In genomic region chr15:81987646-81988045, GRCm38 (mm10) we compare ENCODE assay signal across 8 mouse cellular contexts. TPM values are rescaled to one million over a fixed set of nuclear protein-coding genes. Genes with fewer than 3 reads are reported as not detected.
A peak's percentile ranks its signal among the peaks of the same experiment; 100 is the strongest.
DNase-seq lines count a peak whose midpoint lies in the region; ATAC-seq and TF ChIP-seq lines count a peak whose summit lies in the region.

Xrcc6 (plus strand) TSS chr15:81987835.

- H3K27ac ChIP-seq in layer of hippocampus, adult 2 months, result peak within 1 kb of the TSS; percentile 72
- no peak within 1 kb of the TSS for H3K27ac ChIP-seq in intestine, embryonic 15.5 days
- no peak within 1 kb of the TSS for H3K27ac ChIP-seq in midbrain, embryonic 10.5 days (replicated peaks)

- TF ChIP-seq CTCF in layer of hippocampus, adult 2 months (conservative IDR thresholded peaks at IDR 0.05), result no peak

- H3K27me3 ChIP-seq in intestine, embryonic 15.5 days (replicated peaks), result no peaks in the 10 kb centered on the region
- H3K27me3 ChIP-seq in midbrain, embryonic 10.5 days (ENCODE audit: low read depth, poor library complexity, severe bottlenecking), result no peaks in the 10 kb centered on the region

- H3K9ac ChIP-seq in intestine, embryonic 15.5 days, result no peak within 1 kb of the TSS

- no peaks in the 10 kb centered on the region for H3K9me3 ChIP-seq in intestine, embryonic 15.5 days
- H3K9me3 ChIP-seq in midbrain, embryonic 10.5 days (replicated peaks), result no peaks in the 10 kb centered on the region

- H3K4me2 ChIP-seq in intestine, embryonic 15.5 days (replicated peaks), result no peak within 1 kb of the TSS

- DNase-seq in layer of hippocampus, adult 2 months (ENCODE audit: low spot score in 2 of 2), result no peak
- no peak for DNase-seq in layer of hippocampus, adult 9-10 months (ENCODE audit: low spot score)
- DNase-seq in adrenal gland, postnatal 36 days, result peak in 1 of 2 experiments; percentile 34
- no peak for DNase-seq in gastrocnemius, postnatal 25 days
- no peak for DNase-seq in midbrain, embryonic 10.5 days (ENCODE audit: low spot score)
- DNase-seq in thymus, postnatal 10 days (ENCODE audit: low spot score in 2 of 2), result no peak
- no peak for DNase-seq in cerebellum, adult 9-10 months

- H3K4me1 ChIP-seq in intestine, embryonic 15.5 days (replicated peaks), result 0 out of 2 replicates have a peak, but pooled peaks cover 8% of the 10 kb centered on the region
- H3K4me1 ChIP-seq in midbrain, embryonic 10.5 days, result peaks cover 19% of the 10 kb centered on the region

- H3K36me3 ChIP-seq in intestine, embryonic 15.5 days, result no peaks in the 10 kb centered on the region
- 0 out of 2 replicates have a peak, but pooled peaks cover 2% of the 10 kb centered on the region for H3K36me3 ChIP-seq in midbrain, embryonic 10.5 days

- ATAC-seq in intestine, embryonic 15.5 days, result no peak

- WGBS in intestine, embryonic 15.5 days, result 78% methylated on average over 3 of the region's 3 CpGs
- 86% methylated on average over 3 of the region's 3 CpGs for WGBS in midbrain, embryonic 10.5 days

- H3K4me3 ChIP-seq in layer of hippocampus, adult 2 months, result no peak within 1 kb of the TSS
- H3K4me3 ChIP-seq in intestine, embryonic 15.5 days (replicated peaks), result no peak within 1 kb of the TSS
- no peak within 1 kb of the TSS for H3K4me3 ChIP-seq in midbrain, embryonic 10.5 days

RNA-seq across cellular contexts. Expression of gene Xrcc6, which starts in this region (rescaled TPM):
- 10 to 100 TPM; 20.6 to 26.3 TPM for total RNA-seq in layer of hippocampus, adult 2 months (2021)
- 10 to 100 TPM; 55.2 to 81.1 TPM for total RNA-seq in adrenal gland, postnatal 36 days (2021)
- total RNA-seq in gastrocnemius, postnatal 25 days (2021), result 10 to 100 TPM; 20.8 to 24.9 TPM
- polyA plus RNA-seq in intestine, embryonic 15.5 days (2015; fragmentation: Nextera tagmentation; extraction: Ambion mirVana), result 76.1 and 79.6 TPM in 2 replicates
- 68.6 and 75.1 TPM in 2 replicates for polyA plus RNA-seq in midbrain, embryonic 10.5 days (2016; fragmentation: Nextera tagmentation; extraction: Ambion mirVana)
